Mouse (Mus musculus): ENCODE results near the gene Irs3.

Irs3 gene

GRCm38 (mm10) chr5:137656977-137657376 is 11.5 kb upstream of the Irs3 start:
- peak; percentile 79 for DNase-seq (ENCODE audit: low read depth)

GRCm38 (mm10) chr5:137654746-137655145 is 9.2 kb upstream of the Irs3 start:
- DNase-seq (ENCODE audit: low read depth) = peak; percentile 70

- DNase-seq (ENCODE audit: low read depth) = no peak
Measured at GRCm38 (mm10) chr5:137653366-137653765, 7.9 kb upstream of the Irs3 start.

- peak; percentile 76 for DNase-seq (ENCODE audit: low read depth)
Measured at GRCm38 (mm10) chr5:137652474-137652873, 7.0 kb upstream of the Irs3 start.

GRCm38 (mm10) chr5:137649669-137650571 is 4.4 kb upstream of the Irs3 start:
- no peak for DNase-seq (ENCODE audit: low read depth)

GRCm38 (mm10) chr5:137649251-137649650 is 3.7 kb upstream of the Irs3 start:
- no peak for DNase-seq (ENCODE audit: low read depth)

GRCm38 (mm10) chr5:137647827-137648601 is 2.5 kb upstream of the Irs3 start:
- DNase-seq (ENCODE audit: low read depth) = peak; percentile 56

GRCm38 (mm10) chr5:137645091-137645651 is 343 bp downstream of the Irs3 start:
- peak; percentile 61 for DNase-seq (ENCODE audit: low read depth)

GRCm38 (mm10) chr5:137644484-137644883 is 1.0 kb downstream of the Irs3 start:
- peak; percentile 9 for DNase-seq (ENCODE audit: low read depth)

- no peak for DNase-seq (ENCODE audit: low read depth)
Measured at GRCm38 (mm10) chr5:137642886-137643285, 2.6 kb downstream of the Irs3 start.

GRCm38 (mm10) chr5:137641054-137641453 is 4.5 kb downstream of the Irs3 start, which contains the start of gene Sap25:
Gene Sap25, plus strand, starts transcription at chr5:137641334.
- DNase-seq (ENCODE audit: low read depth) = peak; percentile 63

GRCm38 (mm10) chr5:137639472-137639871 is 6.0 kb downstream of the Irs3 start:
- no peak for DNase-seq (ENCODE audit: low read depth)

- no peak for DNase-seq (ENCODE audit: low read depth)
Measured at GRCm38 (mm10) chr5:137633397-137634084, 12.0 kb downstream of the Irs3 start.

- no peak for DNase-seq (ENCODE audit: low read depth)
Measured at GRCm38 (mm10) chr5:137631591-137631990, 13.9 kb downstream of the Irs3 start.

- peak; percentile 84 for DNase-seq (ENCODE audit: low read depth)
Measured at GRCm38 (mm10) chr5:137631171-137631570, 14.3 kb downstream of the Irs3 start.

GRCm38 (mm10) chr5:137630602-137631001 is 14.9 kb downstream of the Irs3 start:
- DNase-seq (ENCODE audit: low read depth) = no peak

- DNase-seq (ENCODE audit: low read depth) = peak; percentile 49
Measured at GRCm38 (mm10) chr5:137629906-137630545, 15.5 kb downstream of the Irs3 start.

- DNase-seq (ENCODE audit: low read depth) = no peak
Measured at GRCm38 (mm10) chr5:137629306-137629721, 16.2 kb downstream of the Irs3 start.

GRCm38 (mm10) chr5:137628498-137629305 is 16.8 kb downstream of the Irs3 start, which contains the start of the genes Fbxo24, Lrch4 and Gm20605:
Gene Fbxo24, minus strand, starts transcription at chr5:137629002.
Gene Lrch4, plus strand, starts transcription at chr5:137629121.
Gene Gm20605, plus strand, starts transcription at chr5:137629175.
- peak; percentile 100 for DNase-seq (ENCODE audit: low read depth)

- no peak for DNase-seq (ENCODE audit: low read depth)
Measured at GRCm38 (mm10) chr5:137627991-137628390, 17.5 kb downstream of the Irs3 start.
